In the genomic region with DNA sequence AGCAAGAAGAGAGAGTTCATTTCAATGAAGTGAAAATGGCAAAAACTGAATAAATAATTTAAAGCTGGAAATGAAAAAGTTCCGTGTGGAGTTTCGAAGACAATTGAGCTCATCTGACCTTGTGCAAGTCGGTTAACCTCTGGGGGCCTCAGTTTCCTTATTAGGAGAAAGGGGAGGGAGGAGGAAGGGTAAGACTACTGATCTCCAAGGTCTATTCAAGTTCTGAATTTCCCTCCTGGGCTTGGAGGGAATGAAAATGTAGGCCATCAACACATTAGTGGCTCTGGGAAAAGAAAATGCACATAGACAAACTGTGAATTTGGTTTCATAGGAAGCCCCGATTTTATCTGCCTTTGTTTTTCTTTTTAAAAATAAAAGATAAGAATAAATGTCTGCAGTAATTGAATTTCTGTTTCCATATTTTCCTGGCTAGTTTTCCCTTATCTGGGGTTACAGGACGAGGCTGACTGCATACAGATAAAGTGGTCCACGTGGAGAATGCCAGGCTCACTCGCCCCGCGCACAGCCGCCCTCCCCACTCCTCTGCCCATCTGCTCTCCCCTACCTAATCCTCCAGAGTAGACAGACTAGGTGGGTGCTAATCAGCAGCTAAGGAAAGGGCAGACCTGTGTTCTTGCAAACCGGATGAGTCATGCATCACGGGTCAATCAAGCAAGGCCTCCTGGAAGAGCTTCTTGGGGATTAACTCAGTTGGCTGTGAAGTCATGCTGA, we compare ENCODE assay signal across 11 mouse cellular contexts.
A peak's percentile ranks its signal among the peaks of the same experiment; 100 is the strongest.
DNase-seq lines count a peak whose midpoint lies in the region; ATAC-seq and TF ChIP-seq lines count a peak whose summit lies in the region.
"Had no signal": no experiment of that assay in that cellular context is flagged by ENCODE, and none has a peak within 500 bp of the region (broad histone marks: within the 10 kb centered on the region; RNA-seq: fewer than 3 reads in every experiment).

No protein-coding gene starts in this region.

- in situ Hi-C loops in Patski (cut with MboI; ENCODE audit: low pct_unique_long_range_greater_than_20kb) = loop anchor here (25.0 kb wide), 1 partner anchor 672 kb away; no protein-coding TSS in a partner anchor

- WGBS in heart, embryonic 12.5 days = 18% methylated on average over 12 of the region's 12 CpGs
- WGBS in forebrain, embryonic 13.5 days = 36% methylated on average over 12 of the region's 12 CpGs
- 21% methylated on average over 12 of the region's 12 CpGs for WGBS in midbrain, embryonic 13.5 days

- H3K9me3 ChIP-seq in heart, embryonic 12.5 days (replicated peaks) = no peaks in the 10 kb centered on the region
- H3K9me3 ChIP-seq in forebrain, embryonic 13.5 days (replicated peaks) = no peaks in the 10 kb centered on the region
- no peaks in the 10 kb centered on the region for H3K9me3 ChIP-seq in midbrain, embryonic 13.5 days
- H3K9me3 ChIP-seq: limb, embryonic 13.5 days had no signal

- 0 out of 2 replicates have a peak, but pooled peaks have one; percentile 45 for ATAC-seq in heart, embryonic 12.5 days (ENCODE audit: insufficient number of reproducible peaks, low FRiP score)
- peak; percentile 100 for ATAC-seq in Patski
- ATAC-seq in forebrain, embryonic 13.5 days = peak; percentile 74
- peak; percentile 91 for ATAC-seq in midbrain, embryonic 13.5 days

- H3K4me3 ChIP-seq in heart, embryonic 12.5 days = no peak overlapping the region
- no peak overlapping the region for H3K4me3 ChIP-seq in forebrain, embryonic 13.5 days
- H3K4me3 ChIP-seq in midbrain, embryonic 13.5 days (replicated peaks) = no peak overlapping the region
- H3K4me3 ChIP-seq: limb, embryonic 13.5 days had no signal

- POLR2A ChIA-PET in Patski (lab: Charles Lee) = no interaction called here

- no peaks in the 10 kb centered on the region for H3K27me3 ChIP-seq in heart, embryonic 12.5 days (replicated peaks)
- no peaks in the 10 kb centered on the region for H3K27me3 ChIP-seq in Patski
- H3K27me3 ChIP-seq in forebrain, embryonic 13.5 days = no peaks in the 10 kb centered on the region
- H3K27me3 ChIP-seq in midbrain, embryonic 13.5 days = no peaks in the 10 kb centered on the region
- H3K27me3 ChIP-seq: limb, embryonic 13.5 days had no signal

- CTCF ChIA-PET in Patski (lab: Charles Lee) = interaction anchor here (1.2 kb wide), 1 partner anchor 18 kb away, joined by 3 read pairs; no protein-coding TSS in a partner anchor

- no peak overlapping the region for H3K27ac ChIP-seq in heart, embryonic 12.5 days (ENCODE audit: poor library complexity, severe bottlenecking)
- no peak overlapping the region for H3K27ac ChIP-seq in forebrain, embryonic 13.5 days
- peak overlapping the region; percentile 25; the same call in 1 of the 2 replicates for H3K27ac ChIP-seq in midbrain, embryonic 13.5 days
- H3K27ac ChIP-seq: limb, embryonic 13.5 days had no signal

- no peaks in the 10 kb centered on the region for H3K36me3 ChIP-seq in heart, embryonic 12.5 days
- no peaks in the 10 kb centered on the region for H3K36me3 ChIP-seq in forebrain, embryonic 13.5 days (ENCODE audit: poor library complexity, severe bottlenecking)
- no peaks in the 10 kb centered on the region for H3K36me3 ChIP-seq in midbrain, embryonic 13.5 days
- H3K36me3 ChIP-seq: limb, embryonic 13.5 days had no signal

- no peak overlapping the region for H3K9ac ChIP-seq in heart, embryonic 12.5 days
- H3K9ac ChIP-seq in forebrain, embryonic 13.5 days = no peak overlapping the region
- no peak overlapping the region for H3K9ac ChIP-seq in midbrain, embryonic 13.5 days (replicated peaks)
- H3K9ac ChIP-seq: limb, embryonic 13.5 days had no signal

- DNase-seq in heart, adult 11 months = no peak
- DNase-seq in Patski (ENCODE audit: low read depth, low spot score) = peak; percentile 71
- DNase-seq in lung, adult 18-20 months = no peak
- no peak for DNase-seq in frontal cortex, postnatal 36 days (ENCODE audit: low spot score in 2 of 2)
- DNase-seq in spleen, postnatal 4 days (ENCODE audit: low spot score in 2 of 2) = no peak
- DNase-seq: heart, postnatal 14 days; thymus, adult 2 months had no signal

- no peak overlapping the region for H3K4me2 ChIP-seq in heart, embryonic 12.5 days
- H3K4me2 ChIP-seq in forebrain, embryonic 13.5 days = no peak overlapping the region
- H3K4me2 ChIP-seq in midbrain, embryonic 13.5 days (replicated peaks) = no peak overlapping the region
- H3K4me2 ChIP-seq: limb, embryonic 13.5 days had no signal

- no peak for TF ChIP-seq CTCF in Patski (IDR thresholded peaks at IDR 0.05)

- peaks cover 7% of the 10 kb centered on the region; the same call in 1 of the 2 replicates for H3K4me1 ChIP-seq in heart, embryonic 12.5 days (replicated peaks)
- H3K4me1 ChIP-seq in forebrain, embryonic 13.5 days = peaks cover 10% of the 10 kb centered on the region; the same call in 1 of the 2 replicates
- H3K4me1 ChIP-seq in midbrain, embryonic 13.5 days (replicated peaks) = peaks cover 20% of the 10 kb centered on the region
- H3K4me1 ChIP-seq: limb, embryonic 13.5 days had no signal

Comparison
In these comparisons a context has a peak if more than half of its experiments do, and no peak if none do; other contexts are left out.
1. ATAC-seq: peak in every context shown above with its lines; median percentile 100 in Patski; 91 in midbrain, embryonic 13.5 days; 74 in forebrain, embryonic 13.5 days; 45 in heart, embryonic 12.5 days.